Mouse (Mus musculus) intestine, postnatal 0 days (tissue): ENCODE measurements around the gene Gjd3. TPM values are rescaled to one million over a fixed set of nuclear protein-coding genes. Genes with fewer than 3 reads are reported as not detected.
"Not testable (repeated sequence)": the region's sequence is repeated elsewhere in the genome, so short reads cannot be mapped to it uniquely, and the experiment has no call there.

ENCODE experiments used
- ATAC-seq: fragments of 200-750 bp; cut with Nextera tagmentation; 2 replicates; pipeline ENCODE4 v1.8.0; 2017; ENCODE audit warnings: mild to moderate bottlenecking, moderate TSS enrichment, moderate library complexity
- H3K27ac ChIP-seq: fragments of 300-500 bp; sonication (generic); 2 replicates; pipeline ENCODE4 v1.5.1; 2014; ENCODE audit warnings: mild to moderate bottlenecking, low read depth, low read length, moderate library complexity
- H3K27me3 ChIP-seq: fragments of 300-500 bp; sonication (generic); replicated peaks from 2 replicates; pipeline ENCODE4 v1.6.1; 2014; ENCODE audit warnings: low read length, mixed read lengths; ENCODE audit not compliant: control insufficient read depth, insufficient read depth
- H3K36me3 ChIP-seq: fragments of 300-500 bp; sonication (generic); 2 replicates; pipeline ENCODE4 v1.6.1; 2014; ENCODE audit warnings: mild to moderate bottlenecking, moderate library complexity; ENCODE audit not compliant: control insufficient read depth, insufficient read depth
- H3K4me1 ChIP-seq: fragments of 300-500 bp; sonication (generic); replicated peaks from 2 replicates; pipeline ENCODE4 v1.6.1; 2014; ENCODE audit warnings: antibody characterized with exemption, low read length, mixed read lengths; ENCODE audit not compliant: control insufficient read depth, insufficient read depth
- H3K4me2 ChIP-seq: fragments of 300-500 bp; sonication (generic); replicated peaks from 2 replicates; pipeline ENCODE4 v1.6.1; 2014; ENCODE audit warnings: low read depth, mild to moderate bottlenecking, moderate library complexity
- H3K4me3 ChIP-seq: fragments of 300-500 bp; sonication (generic); 2 replicates; pipeline ENCODE4 v1.5.1; 2014; ENCODE audit warnings: low read depth, low read length
- H3K9ac ChIP-seq: fragments of 300-500 bp; sonication (generic); 2 replicates; pipeline ENCODE4 v1.6.1; 2014; ENCODE audit warnings: mild to moderate bottlenecking, low read depth, low read length
- H3K9me3 ChIP-seq: fragments of 300-500 bp; sonication (generic); 2 replicates; pipeline ENCODE4 v1.6.1; 2016; ENCODE audit warnings: mixed run types; ENCODE audit not compliant: control insufficient read depth
- CTCF ChIP-seq: sonication (generic); IDR thresholded peaks from 2 replicates; pipeline ENCODE4 v1.5.1; 2016; ENCODE audit warnings: low read depth, mild to moderate bottlenecking, control low read depth, antibody characterized with exemption, moderate library complexity
- WGBS: fragments of 180-500 bp; shearing (Covaris S2); extraction: QIAGEN DNeasy Blood & Tissue Kit; methylation state at CpG from one replicate; pipeline ENCODE4 v1.1.7; 2014; 5-methylcytosine and 5-hydroxymethylcytosine counted together
- polyA plus RNA-seq: library from polyadenylated mRNA; unstranded; fragments of >200 nt; fragmentation: Nextera tagmentation; extraction: Ambion mirVana; gene quantifications from 2 replicates; pipeline ENCODE4 v1.2.1, GENCODE M21; 2015

Gjd3 gene
- polyA plus RNA-seq, 1 experiment from 2014 or later = 0.80 TPM

DNA sequence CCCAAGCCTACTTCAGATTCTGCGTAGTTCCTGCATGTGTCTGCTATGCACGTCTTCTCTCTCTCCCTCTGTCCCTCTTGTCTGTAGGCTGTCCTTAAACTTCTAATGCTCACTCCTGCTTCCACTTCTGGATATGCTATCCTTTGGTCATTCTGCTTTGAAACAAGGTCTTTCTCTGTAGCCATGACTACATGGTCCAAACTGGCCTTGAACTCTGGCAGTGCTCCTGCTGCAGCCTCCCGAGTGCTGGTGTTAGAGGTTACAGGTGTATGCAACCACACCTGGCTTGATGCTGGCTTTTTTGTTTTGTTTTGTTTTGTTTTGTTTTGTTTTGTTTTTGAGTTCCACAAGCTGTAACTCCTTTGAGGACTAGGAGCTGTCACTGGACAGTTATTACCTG is 48.4 kb downstream of the Gjd3 start:
- ATAC-seq = no peak
- no peaks in the 10 kb centered on the region for H3K9me3 ChIP-seq
- peak overlapping the region; percentile 66 for H3K27ac ChIP-seq
- H3K4me1 ChIP-seq = peaks cover 35% of the 10 kb centered on the region
- no peaks in the 10 kb centered on the region for H3K36me3 ChIP-seq
- H3K9ac ChIP-seq = no peak overlapping the region
- WGBS = 79% methylated on average over 3 of the region's 3 CpGs
- no peak for TF ChIP-seq CTCF
- no peak overlapping the region for H3K4me2 ChIP-seq
- no peak overlapping the region for H3K4me3 ChIP-seq
- H3K27me3 ChIP-seq = no peaks in the 10 kb centered on the region

DNA sequence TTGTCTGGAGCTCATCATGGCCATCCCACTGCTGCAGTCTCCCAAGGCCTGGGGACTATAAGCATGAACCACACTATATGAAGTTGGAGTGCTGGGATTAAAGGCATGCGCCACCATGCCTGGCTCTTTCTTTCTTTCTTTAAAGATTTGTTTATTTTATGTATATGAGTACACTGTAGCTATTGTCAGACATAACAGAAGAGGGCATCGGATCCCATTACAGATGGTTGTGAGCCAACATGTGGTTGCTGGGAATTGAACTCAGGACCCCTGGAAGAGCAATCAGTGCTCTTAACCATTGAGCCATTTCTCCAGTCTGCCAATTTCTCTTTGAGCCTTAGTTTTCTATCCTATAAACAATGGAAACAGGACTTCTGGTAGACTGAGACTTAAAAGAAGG is 49.0 kb downstream of the Gjd3 start:
- H3K27me3 ChIP-seq, H3K4me2 ChIP-seq, H3K4me3 ChIP-seq, H3K9me3 ChIP-seq, H3K27ac ChIP-seq, H3K9ac ChIP-seq, H3K36me3 ChIP-seq, ATAC-seq: not testable (repeated sequence)
- 89% methylated on average over 2 of the region's 2 CpGs for WGBS
- H3K4me1 ChIP-seq = peaks cover 30% of the 10 kb centered on the region

DNA sequence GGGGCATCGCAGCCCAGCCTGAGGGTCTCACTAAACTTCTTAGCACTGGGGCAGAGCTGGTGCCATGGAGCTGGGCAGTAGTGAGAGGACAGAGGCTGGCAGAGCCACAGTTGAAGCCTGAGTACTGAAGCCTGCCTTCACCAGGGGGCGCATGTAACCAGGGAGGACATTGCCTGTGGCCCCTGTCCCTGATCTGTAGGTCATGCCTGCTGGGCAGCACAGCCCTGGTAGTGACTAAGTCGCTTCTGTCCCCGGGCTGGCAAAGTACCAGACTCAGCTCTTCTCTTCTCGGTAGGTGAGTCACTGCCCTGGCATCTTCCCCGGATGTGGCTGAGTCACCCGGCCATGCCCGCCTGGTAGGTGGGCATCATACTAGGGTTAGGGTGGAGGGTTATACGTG is 49.7 kb downstream of the Gjd3 start:
- 0 out of 2 replicates have a peak overlapping the region, but pooled peaks have one; percentile 11 for H3K9ac ChIP-seq

DNA sequence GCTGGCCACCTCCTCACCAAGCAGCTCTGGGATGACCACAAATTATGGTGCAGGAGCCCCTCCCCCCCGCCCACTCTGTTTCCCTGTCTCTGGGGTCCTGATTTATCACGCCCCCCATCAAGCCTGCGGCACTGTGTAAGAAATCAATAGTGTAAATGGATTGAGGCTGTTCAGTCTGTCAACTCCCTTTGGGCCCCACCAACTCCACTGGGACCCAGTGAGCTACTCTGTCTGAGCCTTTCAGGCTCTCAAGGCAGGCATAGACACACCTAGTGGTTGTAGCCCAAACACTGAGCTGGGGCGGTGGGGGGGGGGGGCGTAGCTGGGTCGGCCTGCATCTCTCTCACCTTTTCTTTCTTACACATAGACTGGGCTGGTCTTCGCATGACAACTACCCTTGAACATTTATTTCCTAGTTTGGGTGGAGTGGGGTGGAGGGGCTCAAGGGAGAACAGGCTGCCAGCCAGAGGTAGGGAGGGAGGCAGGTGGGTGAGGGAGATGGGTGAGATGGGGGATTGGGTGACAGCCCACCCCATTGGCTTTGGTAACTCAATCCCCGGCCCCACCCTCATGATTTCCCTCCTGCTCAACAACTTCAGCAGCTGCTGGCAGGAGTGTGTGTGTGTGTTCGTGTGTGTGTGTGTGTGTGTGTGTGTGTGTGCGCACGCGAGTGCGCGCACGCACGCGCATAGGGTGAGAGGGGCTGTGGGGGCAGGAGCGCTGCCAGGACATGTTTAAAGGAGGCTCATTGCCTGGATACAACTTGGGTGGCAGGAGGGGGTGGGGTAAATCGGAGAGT is 50.3 kb downstream of the Gjd3 start:
- Histone ChIP-seq H3K27ac (no peak overlapping the region), H3K27me3 (no peaks in the 10 kb centered on the region), H3K4me3 (no peak overlapping the region), H3K4me1 (peaks cover 37% of the 10 kb centered on the region), H3K36me3 (no peaks in the 10 kb centered on the region), H3K9me3 (no peaks in the 10 kb centered on the region), H3K4me2 (peak overlapping the region; percentile 21; the same call in 1 of the 2 replicates), H3K9ac (no peak overlapping the region)
- WGBS = 23% methylated on average over 19 of the region's 19 CpGs
- TF ChIP-seq CTCF = no peak
- no peak for ATAC-seq

More for the DNA sequence above, 49.7 kb downstream of the Gjd3 start:
- WGBS = 41% methylated on average over 9 of the region's 9 CpGs
- Histone ChIP-seq H3K4me2 (peak overlapping the region; percentile 21; the same call in 1 of the 2 replicates), H3K27ac (no peak overlapping the region), H3K4me1 (peaks cover 32% of the 10 kb centered on the region), H3K4me3 (no peak overlapping the region), H3K9me3 (no peaks in the 10 kb centered on the region), H3K36me3 (no peaks in the 10 kb centered on the region), H3K27me3 (no peaks in the 10 kb centered on the region)
- no peak for ATAC-seq
- TF ChIP-seq CTCF = peak; percentile 78

Other genes with a start within 250 kb of the Gjd3 start
- gene Thra, start 242.4 kb downstream of the Gjd3 start, polyA plus RNA-seq = 32.4 and 39.1 TPM in 2 replicates
- gene Nr1d1, start 207.7 kb downstream of the Gjd3 start, polyA plus RNA-seq = 4.1 and 5.1 TPM in 2 replicates
- gene Msl1, start 187.5 kb downstream of the Gjd3 start, polyA plus RNA-seq = 12.6 and 15.1 TPM in 2 replicates
- 10.8 and 12.4 TPM in 2 replicates for gene Casc3, start 178.1 kb downstream of the Gjd3 start, polyA plus RNA-seq
- 0.69 and 0.80 TPM in 2 replicates for gene Rapgefl1, start 146.2 kb downstream of the Gjd3 start, polyA plus RNA-seq
- 3.9 and 5.0 TPM in 2 replicates for gene Wipf2, start 119.4 kb downstream of the Gjd3 start, polyA plus RNA-seq
- gene Cdc6, start 75.2 kb downstream of the Gjd3 start, polyA plus RNA-seq = 4.0 and 4.5 TPM in 2 replicates
- gene Rara, start 55.2 kb downstream of the Gjd3 start, polyA plus RNA-seq = 22.2 and 22.4 TPM in 2 replicates
- gene Top2a, start 41.2 kb upstream of the Gjd3 start, polyA plus RNA-seq = 40.9 and 41.8 TPM in 2 replicates
- gene Igfbp4, start 58.2 kb upstream of the Gjd3 start, polyA plus RNA-seq = 174 and 176 TPM in 2 replicates
- gene Tns4, start 106.3 kb upstream of the Gjd3 start, polyA plus RNA-seq = 0.39 and 0.53 TPM in 2 replicates
- gene Ccr7, start 172.1 kb upstream of the Gjd3 start, polyA plus RNA-seq = 0.14 TPM in 1 of 2 replicates, not detected in the other
- 73.1 and 80.0 TPM in 2 replicates for gene Smarce1, start 248.0 kb upstream of the Gjd3 start, polyA plus RNA-seq